Mouse (Mus musculus): ENCODE measurements around the gene Gpsm1. TPM values are rescaled to one million over a fixed set of nuclear protein-coding genes. Genes with fewer than 3 reads are reported as not detected.

Gene Gpsm1
- total RNA-seq, 1 experiment: 13.9 TPM

- in situ Hi-C loops (cut with MboI; ENCODE audit: low sequenced_read_pairs in 2 of 2, unreplicated experiment in 2 of 2): no loop called here
- H3K36me3 ChIP-seq (ENCODE audit: control insufficient read depth, insufficient read depth, low read length, poor library complexity, severe bottlenecking): no peaks in the 10 kb centered on the region
- TF ChIP-seq ZNF384 (IDR thresholded peaks at IDR 0.05; ENCODE audit: low read depth, low read length): no peak
- TF ChIP-seq HCFC1 (IDR thresholded peaks at IDR 0.05; ENCODE audit: borderline replicate concordance, insufficient read depth, low read length): no peak
- TF ChIP-seq MAFK (IDR thresholded peaks at IDR 0.05; ENCODE audit: insufficient read depth, low read depth, low read length): no peak
- TF ChIP-seq ZC3H11A (IDR thresholded peaks at IDR 0.05; ENCODE audit: borderline replicate concordance, low read depth, low read length): no peak
- no peak for TF ChIP-seq CHD2 (IDR thresholded peaks at IDR 0.05; ENCODE audit: low read depth, low read length)
- DNase-seq (ENCODE audit: low read depth, low spot score): no peak
- no peaks in the 10 kb centered on the region for H3K9me3 ChIP-seq (ENCODE audit: control insufficient read depth, insufficient read depth, low read depth, low read length)
- no peak overlapping the region for H3K9ac ChIP-seq (ENCODE audit: insufficient read depth, low read depth, low read length, poor library complexity, severe bottlenecking)
- no peak overlapping the region for H3K27ac ChIP-seq (ENCODE audit: insufficient read depth, low read depth, low read length, poor library complexity, severe bottlenecking)
- peaks cover 5 to 17% of the 10 kb centered on the region in 2 experiments; a peak in 3 of 4 replicates for H3K4me1 ChIP-seq (ENCODE audit: control insufficient read depth in 2 of 2, insufficient read depth in 2 of 2, low read length in 2 of 2, poor library complexity in 1 of 2)
- H3K4me3 ChIP-seq (ENCODE audit: insufficient read depth in 1 of 2, low read depth in 1 of 2, low read length in 2 of 2, poor library complexity in 1 of 2, severe bottlenecking in 1 of 2): no peak overlapping the region
Measured at GRCm38 (mm10) chr2:26339204-26339551, 23.9 kb downstream of the Gpsm1 start.

- Histone ChIP-seq H3K36me3 (ENCODE audit: control insufficient read depth, insufficient read depth, low read length, poor library complexity, severe bottlenecking) (no peaks in the 10 kb centered on the region), H3K4me3 (ENCODE audit: insufficient read depth in 1 of 2, low read depth in 1 of 2, low read length in 2 of 2, poor library complexity in 1 of 2, severe bottlenecking in 1 of 2) (no peak overlapping the region), H3K27ac (ENCODE audit: insufficient read depth, low read depth, low read length, poor library complexity, severe bottlenecking) (no peak overlapping the region), H3K4me1 (ENCODE audit: control insufficient read depth in 2 of 2, insufficient read depth in 2 of 2, low read length in 2 of 2, poor library complexity in 1 of 2) (peaks cover 5 to 17% of the 10 kb centered on the region in 2 experiments; a peak in 3 of 4 replicates), H3K9me3 (ENCODE audit: control insufficient read depth, insufficient read depth, low read depth, low read length) (no peaks in the 10 kb centered on the region), H3K9ac (ENCODE audit: insufficient read depth, low read depth, low read length, poor library complexity, severe bottlenecking) (no peak overlapping the region)
- TF ChIP-seq ZNF384 (IDR thresholded peaks at IDR 0.05; ENCODE audit: low read depth, low read length) (no peak), CHD2 (IDR thresholded peaks at IDR 0.05; ENCODE audit: low read depth, low read length) (no peak), MAFK (IDR thresholded peaks at IDR 0.05; ENCODE audit: insufficient read depth, low read depth, low read length) (no peak), HCFC1 (IDR thresholded peaks at IDR 0.05; ENCODE audit: borderline replicate concordance, insufficient read depth, low read length) (no peak), ZC3H11A (IDR thresholded peaks at IDR 0.05; ENCODE audit: borderline replicate concordance, low read depth, low read length) (no peak)
- in situ Hi-C loops (cut with MboI; ENCODE audit: low sequenced_read_pairs in 2 of 2, unreplicated experiment in 2 of 2): no loop called here
- no peak for DNase-seq (ENCODE audit: low read depth, low spot score)
Measured at GRCm38 (mm10) chr2:26341510-26341981, 26.2 kb downstream of the Gpsm1 start.

GRCm38 (mm10) chr2:26342044-26342443 is 26.7 kb downstream of the Gpsm1 start:
- Histone ChIP-seq H3K4me1 (ENCODE audit: control insufficient read depth in 2 of 2, insufficient read depth in 2 of 2, low read length in 2 of 2, poor library complexity in 1 of 2) (peaks cover 5 to 17% of the 10 kb centered on the region in 2 experiments; a peak in 3 of 4 replicates), H3K9me3 (ENCODE audit: control insufficient read depth, insufficient read depth, low read depth, low read length) (no peaks in the 10 kb centered on the region), H3K9ac (ENCODE audit: insufficient read depth, low read depth, low read length, poor library complexity, severe bottlenecking) (no peak overlapping the region), H3K36me3 (ENCODE audit: control insufficient read depth, insufficient read depth, low read length, poor library complexity, severe bottlenecking) (no peaks in the 10 kb centered on the region), H3K27ac (ENCODE audit: insufficient read depth, low read depth, low read length, poor library complexity, severe bottlenecking) (no peak overlapping the region), H3K4me3 (ENCODE audit: insufficient read depth in 1 of 2, low read depth in 1 of 2, low read length in 2 of 2, poor library complexity in 1 of 2, severe bottlenecking in 1 of 2) (no peak overlapping the region)
- in situ Hi-C loops (cut with MboI; ENCODE audit: low sequenced_read_pairs in 2 of 2, unreplicated experiment in 2 of 2): no loop called here
- no peak for DNase-seq (ENCODE audit: low read depth, low spot score)
- TF ChIP-seq CHD2 (IDR thresholded peaks at IDR 0.05; ENCODE audit: low read depth, low read length) (no peak), HCFC1 (IDR thresholded peaks at IDR 0.05; ENCODE audit: borderline replicate concordance, insufficient read depth, low read length) (no peak), ZC3H11A (IDR thresholded peaks at IDR 0.05; ENCODE audit: borderline replicate concordance, low read depth, low read length) (no peak), MAFK (IDR thresholded peaks at IDR 0.05; ENCODE audit: insufficient read depth, low read depth, low read length) (no peak), ZNF384 (IDR thresholded peaks at IDR 0.05; ENCODE audit: low read depth, low read length) (no peak)

- Histone ChIP-seq H3K9me3 (ENCODE audit: control insufficient read depth, insufficient read depth, low read depth, low read length) (no peaks in the 10 kb centered on the region), H3K9ac (ENCODE audit: insufficient read depth, low read depth, low read length, poor library complexity, severe bottlenecking) (no peak overlapping the region), H3K36me3 (ENCODE audit: control insufficient read depth, insufficient read depth, low read length, poor library complexity, severe bottlenecking) (no peaks in the 10 kb centered on the region), H3K27ac (ENCODE audit: insufficient read depth, low read depth, low read length, poor library complexity, severe bottlenecking) (no peak overlapping the region; the same call in 1 of the 2 replicates), H3K4me1 (ENCODE audit: control insufficient read depth in 2 of 2, insufficient read depth in 2 of 2, low read length in 2 of 2, poor library complexity in 1 of 2) (peaks cover 5 to 17% of the 10 kb centered on the region in 2 experiments; a peak in 3 of 4 replicates), H3K4me3 (ENCODE audit: insufficient read depth in 1 of 2, low read depth in 1 of 2, low read length in 2 of 2, poor library complexity in 1 of 2, severe bottlenecking in 1 of 2) (no peak overlapping the region)
- no peak for DNase-seq (ENCODE audit: low read depth, low spot score)
- in situ Hi-C loops (cut with MboI; ENCODE audit: low sequenced_read_pairs in 2 of 2, unreplicated experiment in 2 of 2): no loop called here
- TF ChIP-seq ZNF384 (IDR thresholded peaks at IDR 0.05; ENCODE audit: low read depth, low read length): no peak
- TF ChIP-seq HCFC1 (IDR thresholded peaks at IDR 0.05; ENCODE audit: borderline replicate concordance, insufficient read depth, low read length): no peak
- TF ChIP-seq ZC3H11A (IDR thresholded peaks at IDR 0.05; ENCODE audit: borderline replicate concordance, low read depth, low read length): no peak
- no peak for TF ChIP-seq CHD2 (IDR thresholded peaks at IDR 0.05; ENCODE audit: low read depth, low read length)
- TF ChIP-seq MAFK (IDR thresholded peaks at IDR 0.05; ENCODE audit: insufficient read depth, low read depth, low read length): no peak
Measured at GRCm38 (mm10) chr2:26342609-26343490, 27.5 kb downstream of the Gpsm1 start.
